Mouse (Mus musculus): Measurements from ENCODE around the gene Hdac9. TPM values are rescaled to one million over a fixed set of nuclear protein-coding genes. Genes with fewer than 3 reads are reported as not detected.
A peak's percentile ranks its signal among the peaks of the same experiment; 100 is the strongest.

Hdac9 gene
- total RNA-seq, 4 experiments from 2014 or later: 3.6 to 6.6 (median 5.9) TPM

- DNase-seq (ENCODE audit: low spot score in 2 of 2): no peak
Observed at GRCm38 (mm10) chr12:34714266-34714939, 202.5 kb downstream of the Hdac9 start.

- DNase-seq (ENCODE audit: low spot score in 2 of 2): no peak
Observed at GRCm38 (mm10) chr12:34697981-34698380, 218.9 kb downstream of the Hdac9 start.

GRCm38 (mm10) chr12:34696736-34697135 lies 220.2 kb downstream of the Hdac9 start:
- DNase-seq (ENCODE audit: low spot score in 2 of 2): no peak

GRCm38 (mm10) chr12:34688941-34689340 lies 228.0 kb downstream of the Hdac9 start:
- DNase-seq (ENCODE audit: low spot score in 2 of 2): no peak

- DNase-seq (ENCODE audit: low spot score in 2 of 2): no peak
Observed at GRCm38 (mm10) chr12:34683375-34683774, 233.5 kb downstream of the Hdac9 start.

- DNase-seq (ENCODE audit: low spot score in 2 of 2): no peak
Observed at GRCm38 (mm10) chr12:34682657-34683056, 234.2 kb downstream of the Hdac9 start.

GRCm38 (mm10) chr12:34680576-34680975 lies 236.3 kb downstream of the Hdac9 start:
- DNase-seq (ENCODE audit: low spot score in 2 of 2): no peak

- DNase-seq (ENCODE audit: low spot score in 2 of 2): no peak
Observed at GRCm38 (mm10) chr12:34677110-34677509, 239.8 kb downstream of the Hdac9 start.

GRCm38 (mm10) chr12:34674235-34674634 lies 242.7 kb downstream of the Hdac9 start:
- DNase-seq (ENCODE audit: low spot score in 2 of 2): no peak

- DNase-seq (ENCODE audit: low spot score in 2 of 2): no peak
Observed at GRCm38 (mm10) chr12:34673539-34673938, 243.4 kb downstream of the Hdac9 start.

- peak; percentile 39 to 47 for DNase-seq (ENCODE audit: low spot score in 2 of 2)
Observed at GRCm38 (mm10) chr12:34664758-34665157, 252.1 kb downstream of the Hdac9 start.

- DNase-seq (ENCODE audit: low spot score in 2 of 2): no peak
Observed at GRCm38 (mm10) chr12:34661378-34661777, 255.5 kb downstream of the Hdac9 start.

GRCm38 (mm10) chr12:34660027-34660426 lies 256.9 kb downstream of the Hdac9 start:
- no peak for DNase-seq (ENCODE audit: low spot score in 2 of 2)

GRCm38 (mm10) chr12:34658568-34658967 lies 258.3 kb downstream of the Hdac9 start:
- no peak for DNase-seq (ENCODE audit: low spot score in 2 of 2)

- no peak for DNase-seq (ENCODE audit: low spot score in 2 of 2)
Observed at GRCm38 (mm10) chr12:34658119-34658518, 258.8 kb downstream of the Hdac9 start.

- DNase-seq (ENCODE audit: low spot score in 2 of 2): no peak
Observed at GRCm38 (mm10) chr12:34653615-34654014, 263.3 kb downstream of the Hdac9 start.

GRCm38 (mm10) chr12:34648753-34649152 lies 268.1 kb downstream of the Hdac9 start:
- DNase-seq (ENCODE audit: low spot score in 2 of 2): no peak

- DNase-seq (ENCODE audit: low spot score in 2 of 2): no peak
Observed at GRCm38 (mm10) chr12:34641705-34642259, 275.1 kb downstream of the Hdac9 start.

- DNase-seq (ENCODE audit: low spot score in 2 of 2): no peak
Observed at GRCm38 (mm10) chr12:34637238-34638124, 279.4 kb downstream of the Hdac9 start.

- no peak for DNase-seq (ENCODE audit: low spot score in 2 of 2)
Observed at GRCm38 (mm10) chr12:34619101-34619500, 297.8 kb downstream of the Hdac9 start.

- DNase-seq (ENCODE audit: low spot score in 2 of 2): no peak
Observed at GRCm38 (mm10) chr12:34618321-34618720, 298.6 kb downstream of the Hdac9 start.

- no peak for DNase-seq (ENCODE audit: low spot score in 2 of 2)
Observed at GRCm38 (mm10) chr12:34617836-34618235, 299.1 kb downstream of the Hdac9 start.

All from gastrocnemius, adult 8-10 months (tissue).